Mouse (Mus musculus) ES-E14 (cell line): ENCODE measurements around the gene Pappa2.

Experiments used
- CHD2 ChIP-seq: IDR thresholded peaks from 2 replicates; pipeline ENCODE4 v1.6.1; 2014; ENCODE audit warnings: mild to moderate bottlenecking, low read depth, low read length, inconsistent platforms
- MAFK ChIP-seq: IDR thresholded peaks from 2 replicates; pipeline ENCODE4 v1.6.1; 2014; ENCODE audit warnings: mild to moderate bottlenecking, low read depth, low read length, inconsistent platforms; ENCODE audit not compliant: insufficient read depth
- ZC3H11A ChIP-seq: IDR thresholded peaks from 2 replicates; pipeline ENCODE4 v1.6.1; 2012; ENCODE audit warnings: low read depth, mild to moderate bottlenecking, inconsistent platforms, low read length, borderline replicate concordance
- ZNF384 ChIP-seq: IDR thresholded peaks from 2 replicates; pipeline ENCODE4 v1.6.1; 2012; ENCODE audit warnings: low read depth, low read length, inconsistent platforms

GRCm38 (mm10) chr1:158765842-158766241, 214.4 kb downstream of the Pappa2 start:
- no peak for TF ChIP-seq ZNF384
- no peak for TF ChIP-seq ZC3H11A
- TF ChIP-seq CHD2 = no peak
- TF ChIP-seq MAFK = no peak
